Mouse (Mus musculus) hindlimb bud, embryonic 11.5 days (tissue): ENCODE results near the gene Tacc3.

Source experiments
- DNase-seq: peaks from one replicate; pipeline ENCODE4 v3.0.0-alpha.2; 2012; ENCODE audit warnings: low read depth, low spot score; ENCODE audit errors: extremely low spot score

Gene Tacc3

DNA sequence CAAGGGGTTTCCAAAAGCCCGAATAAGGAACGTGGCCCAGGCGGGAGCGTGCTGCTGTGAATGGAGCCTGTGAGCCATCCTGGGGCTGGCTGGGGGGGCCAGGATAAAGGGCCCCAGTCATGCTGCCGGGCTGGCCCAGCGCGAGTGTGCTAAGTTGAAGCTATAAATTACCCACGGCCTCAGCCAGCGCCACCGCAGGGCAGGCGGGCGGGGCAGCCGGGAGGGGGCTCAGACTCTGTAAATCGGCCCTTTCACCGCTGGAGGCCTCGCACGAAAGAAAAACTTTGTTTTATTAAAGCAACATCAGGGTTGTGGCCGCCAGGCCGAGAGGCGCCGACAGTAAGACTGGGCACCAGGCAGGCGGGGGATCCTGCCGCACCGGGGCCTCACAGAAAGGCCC is 34.5 kb downstream of the Tacc3 start:
- no peak for DNase-seq

- no peak for DNase-seq
Observed at GRCm38 (mm10) chr5:33694461-33694847, 36.5 kb downstream of the Tacc3 start.

- no peak for DNase-seq
Observed at GRCm38 (mm10) chr5:33694848-33695717, 37.2 kb downstream of the Tacc3 start.

- no peak for DNase-seq
Observed at GRCm38 (mm10) chr5:33695718-33696121, 37.8 kb downstream of the Tacc3 start.

DNA sequence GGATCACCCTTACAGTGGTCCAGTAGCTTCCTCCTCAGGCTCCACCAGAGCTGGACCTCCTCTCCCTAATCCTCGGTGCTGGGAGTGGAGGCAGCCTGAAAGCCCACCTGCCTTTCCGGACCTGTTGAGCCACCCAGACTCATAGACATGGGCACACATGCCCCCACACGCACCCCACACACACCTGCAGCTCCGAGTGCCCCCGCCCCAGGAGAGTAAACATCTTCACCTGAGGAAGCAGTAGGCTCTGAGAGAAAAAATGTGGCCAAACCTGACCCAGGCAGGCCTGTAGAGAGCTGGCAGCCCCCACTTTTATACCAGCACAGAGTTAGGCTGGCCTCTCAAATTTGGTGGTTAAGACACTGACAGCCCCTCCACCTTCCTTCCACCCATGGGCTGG is 38.5 kb downstream of the Tacc3 start:
- no peak for DNase-seq

- no peak for DNase-seq
Observed at GRCm38 (mm10) chr5:33697534-33697933, 39.6 kb downstream of the Tacc3 start.

- no peak for DNase-seq
Observed at GRCm38 (mm10) chr5:33697947-33698512, 40.1 kb downstream of the Tacc3 start.

GRCm38 (mm10) chr5:33698669-33699068 is 40.7 kb downstream of the Tacc3 start:
- DNase-seq, result no peak

DNA sequence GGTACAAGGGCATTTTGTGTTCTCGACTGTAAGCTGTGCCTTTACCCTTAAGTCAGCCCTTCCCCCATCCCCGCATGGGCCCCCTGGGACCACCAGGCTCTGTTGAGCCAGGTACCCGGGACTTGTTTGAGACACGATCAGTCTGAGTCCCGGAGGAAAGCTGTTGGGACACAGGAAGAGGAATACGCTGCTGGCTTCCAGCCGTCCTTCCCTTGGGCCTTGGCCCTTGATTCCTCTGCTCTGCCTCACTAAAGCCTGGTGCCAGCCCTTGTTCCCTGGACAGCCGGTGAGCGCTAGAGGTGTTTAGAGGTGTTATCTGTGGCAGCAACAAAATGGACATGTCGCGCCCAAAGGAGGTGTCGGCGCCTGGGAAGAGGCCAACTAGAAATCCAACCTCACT is 42.1 kb downstream of the Tacc3 start:
- no peak for DNase-seq

DNA sequence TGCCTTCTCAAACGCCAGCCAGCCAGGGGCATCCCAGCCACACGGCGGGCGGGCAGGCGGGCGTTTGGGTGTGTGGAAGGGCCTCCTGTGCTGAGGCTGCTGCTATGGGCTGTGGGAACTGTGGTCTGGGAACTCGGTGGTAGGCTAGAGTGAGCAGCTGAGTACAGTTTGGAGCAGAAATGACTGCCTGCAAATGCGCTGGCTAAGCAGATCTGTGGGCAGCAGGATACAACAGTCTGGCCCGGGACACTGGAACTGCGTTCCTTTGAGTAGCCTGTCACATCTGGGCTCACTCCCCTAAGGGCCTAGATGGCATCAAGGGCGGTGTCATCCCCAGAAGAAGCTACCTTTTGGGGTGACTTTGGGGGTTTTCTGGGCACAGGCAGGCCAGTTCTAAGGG is 43.9 kb downstream of the Tacc3 start:
- DNase-seq, result no peak

DNA sequence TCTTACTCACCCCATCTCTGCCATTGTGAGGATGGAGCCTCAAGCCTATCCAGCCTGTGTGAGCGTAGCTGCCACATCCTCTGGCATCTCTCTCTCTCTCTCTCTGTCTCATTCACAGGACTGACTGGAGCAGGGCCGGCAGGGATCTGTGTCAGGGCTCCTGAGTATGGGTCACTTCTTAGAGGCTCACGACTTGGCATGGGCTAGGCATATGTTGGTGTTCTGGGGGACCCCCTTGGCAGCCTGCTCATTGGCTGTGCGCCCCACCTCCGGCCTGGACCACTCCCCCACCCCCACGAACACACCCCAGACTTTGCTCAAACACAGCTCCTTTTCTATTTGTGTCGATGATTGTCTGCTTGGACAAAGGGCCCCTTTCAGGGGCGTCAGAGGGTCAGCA is 46.1 kb downstream of the Tacc3 start:
- DNase-seq, result no peak

DNA sequence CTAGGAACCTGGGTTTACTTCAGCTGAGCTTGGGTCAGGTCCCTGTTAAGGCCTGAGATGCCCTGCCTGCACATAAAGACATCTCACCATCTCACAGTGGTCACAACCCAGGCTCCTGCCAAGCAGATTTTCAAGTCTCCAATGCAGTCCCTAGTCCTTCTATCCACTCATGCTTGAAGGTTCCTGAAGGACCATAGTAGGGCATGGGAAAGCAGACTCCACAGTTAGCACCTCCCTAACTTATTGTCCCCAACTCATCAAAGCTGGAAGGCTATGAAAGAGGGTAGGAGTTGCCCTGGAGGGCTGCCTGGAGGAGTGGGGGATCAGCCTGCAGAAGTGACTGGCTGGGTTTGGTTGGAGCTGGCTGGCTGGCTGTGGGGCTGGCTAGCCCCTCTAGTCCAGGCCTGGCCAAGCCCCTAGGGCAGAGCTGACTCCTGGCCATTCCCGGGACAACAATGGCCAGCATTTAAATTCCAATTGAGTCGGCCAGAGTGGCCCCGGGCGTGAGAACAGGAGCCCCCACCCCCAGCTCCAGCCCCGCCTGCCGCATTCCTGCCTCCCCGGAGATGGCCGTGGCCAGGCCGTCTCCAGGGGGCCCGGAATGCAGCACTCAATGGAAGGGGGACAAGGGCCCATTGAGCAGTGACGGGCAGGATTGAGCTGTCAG is 47.1 kb downstream of the Tacc3 start:
- no peak for DNase-seq

DNA sequence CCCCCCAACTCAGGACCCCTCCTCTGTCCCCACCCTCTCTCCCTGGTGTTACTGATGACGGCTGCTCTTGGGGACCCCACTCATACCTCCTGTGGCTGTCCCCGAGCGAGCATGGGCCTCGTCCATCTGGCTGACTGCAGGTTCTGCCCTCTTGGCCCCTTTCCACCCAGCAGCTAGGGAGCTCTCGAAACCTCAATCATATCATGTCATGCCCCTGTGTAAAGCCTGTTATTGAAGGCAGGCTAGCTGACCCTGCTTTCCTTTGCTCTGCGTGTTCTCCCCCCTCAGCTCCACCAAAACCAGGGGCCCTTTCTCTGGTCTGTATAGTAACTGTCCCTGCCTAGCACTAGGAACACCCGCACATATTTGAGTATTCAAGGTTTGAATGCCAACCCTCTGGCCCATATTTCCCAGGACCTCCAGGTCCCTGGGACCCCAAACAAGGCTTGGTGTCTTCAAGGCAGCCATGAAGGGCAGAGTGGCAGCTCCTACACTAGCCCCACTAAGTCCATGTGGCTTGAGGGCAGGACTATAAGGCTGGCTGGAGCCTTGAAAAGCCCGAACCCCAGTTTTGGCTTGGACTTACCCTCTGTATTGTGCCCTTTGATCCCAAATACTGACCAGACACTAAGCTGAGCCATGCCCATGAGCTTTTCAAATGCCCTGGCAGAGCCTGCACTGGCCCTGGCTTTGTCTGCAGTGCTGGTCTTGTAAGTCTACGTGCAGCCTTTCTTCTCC is 47.9 kb downstream of the Tacc3 start:
- DNase-seq, result no peak

DNA sequence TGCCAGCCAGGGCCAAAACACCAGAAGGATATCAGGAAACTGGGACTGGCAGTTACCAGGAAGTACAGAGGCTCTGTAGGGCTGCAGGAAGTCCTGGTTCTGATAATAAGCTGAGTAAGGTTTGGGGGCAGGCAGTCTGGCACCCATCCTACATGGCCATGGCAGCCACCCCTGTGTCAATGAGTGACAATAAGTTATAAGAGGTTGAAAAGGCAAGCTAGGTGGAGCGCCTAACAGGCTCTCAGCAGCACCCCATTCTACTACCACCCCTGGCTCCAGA is 48.4 kb downstream of the Tacc3 start:
- no peak for DNase-seq

DNA sequence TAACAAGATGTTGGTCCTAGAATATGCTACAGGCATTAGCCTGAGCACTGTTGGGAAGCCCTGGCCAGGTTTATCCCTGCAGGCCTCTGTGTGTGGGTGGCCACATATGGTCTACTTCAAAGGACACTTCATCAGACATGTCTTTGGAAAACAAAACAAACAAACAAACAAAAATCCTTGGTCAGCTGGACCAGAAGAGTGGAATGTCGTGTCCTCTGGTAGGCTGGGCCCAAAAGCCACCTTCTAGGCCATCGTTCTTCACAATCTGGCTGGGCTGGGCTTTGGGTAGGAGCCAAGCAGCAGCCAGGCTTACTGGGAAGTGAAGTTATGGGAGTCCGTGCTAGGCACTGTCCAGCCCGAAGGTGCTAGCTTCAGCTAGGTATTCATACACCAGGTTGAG is 49.2 kb downstream of the Tacc3 start:
- no peak for DNase-seq

DNA sequence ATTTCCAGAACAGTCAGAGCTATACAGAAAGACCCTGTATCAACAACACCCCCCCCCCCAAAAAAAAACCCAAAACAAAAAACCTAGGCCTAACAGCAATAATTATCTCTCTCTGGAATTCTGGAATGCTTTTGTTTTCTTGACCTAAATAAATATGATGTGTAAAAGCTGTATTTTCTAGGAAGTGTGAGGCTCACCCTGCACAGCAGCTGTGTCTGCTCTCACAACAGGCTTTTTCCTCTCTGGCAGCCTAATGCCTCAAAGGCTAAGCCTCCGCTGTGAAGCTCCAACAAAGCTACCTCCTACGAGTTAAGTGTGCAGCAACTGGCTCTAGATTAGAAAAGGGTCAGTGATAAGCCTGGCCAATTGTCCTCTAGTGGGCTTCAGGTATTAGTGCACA is 51.1 kb downstream of the Tacc3 start:
- DNase-seq, result no peak

GRCm38 (mm10) chr5:33712550-33712949 is 54.6 kb downstream of the Tacc3 start:
- DNase-seq, result no peak

- no peak for DNase-seq
Observed at GRCm38 (mm10) chr5:33715182-33715581, 57.3 kb downstream of the Tacc3 start.

DNA sequence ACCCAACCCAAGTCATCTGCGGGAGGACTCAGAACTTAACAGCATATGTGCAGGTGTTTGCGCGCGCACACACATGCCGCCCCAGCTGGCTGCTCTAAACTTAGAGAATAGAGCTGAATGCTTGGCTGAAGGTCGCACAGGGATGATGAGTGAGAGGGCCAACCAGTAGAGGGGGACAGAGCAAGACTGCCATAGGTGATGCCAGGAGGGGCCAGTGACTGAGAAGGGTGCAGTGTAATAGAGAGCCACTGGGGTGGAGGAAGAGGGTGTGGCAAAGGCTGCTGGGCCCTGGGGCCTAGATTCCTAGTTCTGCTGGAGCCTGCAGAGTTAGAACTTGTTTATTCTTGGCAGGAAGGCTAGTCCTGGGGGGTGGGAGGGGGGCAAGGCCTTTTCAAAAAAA is 58.5 kb downstream of the Tacc3 start:
- DNase-seq, result no peak

DNA sequence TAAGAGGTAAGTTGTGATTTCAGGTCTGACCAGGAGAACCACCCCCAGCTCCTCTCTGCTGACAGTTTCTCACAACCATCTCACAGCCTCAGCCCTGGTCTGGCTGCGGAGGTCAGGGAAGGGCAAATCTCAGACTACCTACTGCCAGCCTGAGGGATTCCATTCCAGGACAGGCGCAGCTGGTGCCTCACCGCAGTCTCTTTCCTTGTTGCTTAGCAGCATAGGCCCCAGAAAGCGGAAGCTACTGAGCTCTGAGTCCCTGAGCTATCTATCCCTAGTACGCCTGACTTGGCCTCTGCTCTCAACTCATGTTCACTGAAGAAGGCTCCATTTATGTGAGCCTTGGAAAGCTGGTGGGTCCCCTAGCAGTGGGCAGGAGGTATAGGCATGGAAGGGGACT is 60.5 kb downstream of the Tacc3 start:
- DNase-seq, result no peak

DNA sequence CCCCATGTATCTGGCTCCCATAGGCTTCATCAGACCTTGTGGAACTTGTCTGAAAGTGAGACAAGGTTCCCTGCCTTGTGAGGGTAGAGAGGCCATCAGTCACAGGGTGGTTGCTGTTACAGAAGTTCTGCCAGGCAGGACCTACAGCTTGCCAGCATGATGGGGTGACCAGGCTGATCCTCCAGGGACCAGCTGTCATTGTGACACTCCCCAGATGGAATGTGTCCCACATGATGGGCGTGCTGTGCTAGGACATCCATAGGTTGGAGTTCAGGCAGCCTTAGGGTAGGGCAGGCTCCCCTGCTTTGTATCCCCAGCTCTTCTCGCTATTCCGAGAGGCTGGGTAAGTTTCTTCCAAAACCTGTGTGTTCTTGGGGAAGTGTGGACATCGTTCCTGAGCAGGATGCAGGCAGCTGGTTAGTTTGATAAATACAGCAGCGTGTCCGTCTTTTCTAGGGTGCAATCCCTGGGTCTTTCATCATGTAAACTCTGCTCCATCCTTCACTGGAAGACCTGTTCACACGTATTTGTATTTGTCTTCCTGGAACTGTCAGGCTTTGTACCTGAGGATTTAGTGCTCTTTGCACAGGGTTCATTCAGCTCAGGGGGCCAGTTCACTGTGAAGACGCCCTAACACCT is 63.0 kb downstream of the Tacc3 start:
- DNase-seq, result no peak
